Mouse (Mus musculus) lung, embryonic 16.5 days (tissue): Measurements from ENCODE around the gene Agbl1. TPM values are rescaled to one million over a fixed set of nuclear protein-coding genes. Genes with fewer than 3 reads are reported as not detected.

Experiments used
- ATAC-seq: fragments of 200-750 bp; cut with Nextera tagmentation; 2 replicates; pipeline ENCODE4 v1.8.0; 2017; ENCODE audit warnings: low read depth, mild to moderate bottlenecking, moderate library complexity
- H3K27ac ChIP-seq: fragments of 300-500 bp; sonication (generic); 2 replicates; pipeline ENCODE4 v1.5.1; 2014; ENCODE audit warnings: mild to moderate bottlenecking, control low read depth, low read length
- H3K27me3 ChIP-seq: fragments of 300-500 bp; sonication (generic); 2 replicates; pipeline ENCODE4 v1.6.1; 2014; ENCODE audit warnings: low read depth, low read length, mixed read lengths; ENCODE audit not compliant: control insufficient read depth, insufficient read depth
- H3K36me3 ChIP-seq: fragments of 300-500 bp; sonication (generic); 2 replicates; pipeline ENCODE4 v1.6.1; 2014; ENCODE audit warnings: low read length; ENCODE audit not compliant: control insufficient read depth, insufficient read depth
- H3K4me1 ChIP-seq: fragments of 300-500 bp; sonication (generic); replicated peaks from 2 replicates; pipeline ENCODE4 v1.6.1; 2014; ENCODE audit warnings: low read length, mixed read lengths; ENCODE audit not compliant: control insufficient read depth, insufficient read depth
- H3K4me2 ChIP-seq: fragments of 300-500 bp; sonication (generic); 2 replicates; pipeline ENCODE4 v1.6.1; 2014; ENCODE audit warnings: low read depth, low read length, control low read depth
- H3K4me3 ChIP-seq: fragments of 300-500 bp; sonication (generic); 2 replicates; pipeline ENCODE4 v1.5.1; 2014; ENCODE audit warnings: mild to moderate bottlenecking, low read length, control low read depth
- H3K9ac ChIP-seq: fragments of 300-500 bp; sonication (generic); 2 replicates; pipeline ENCODE4 v1.6.1; 2014; ENCODE audit warnings: low read length, control low read depth
- H3K9me3 ChIP-seq: fragments of 300-500 bp; sonication (generic); 2 replicates; pipeline ENCODE4 v1.6.1; 2016; ENCODE audit warnings: low read length; ENCODE audit not compliant: control insufficient read depth
- WGBS: fragments of 180-500 bp; shearing (Covaris S2); extraction: QIAGEN DNeasy Blood & Tissue Kit; methylation state at CpG from one replicate; pipeline ENCODE4 v1.1.7; 2014; 5-methylcytosine and 5-hydroxymethylcytosine counted together
- polyA plus RNA-seq: library from polyadenylated mRNA; unstranded; fragments of >200 nt; fragmentation: Nextera tagmentation; extraction: Ambion mirVana; gene quantifications from 2 replicates; pipeline ENCODE4 v1.2.1, GENCODE M21; 2015

The Agbl1 gene
- polyA plus RNA-seq, 1 experiment from 2014 or later: not detected

GRCm38 (mm10) chr7:77152393-77152792 lies 922.7 kb downstream of the Agbl1 start:
- Histone ChIP-seq H3K4me3 (no peak overlapping the region), H3K27ac (no peak overlapping the region), H3K9me3 (no peaks in the 10 kb centered on the region), H3K27me3 (no peaks in the 10 kb centered on the region), H3K4me1 (no peaks in the 10 kb centered on the region), H3K9ac (no peak overlapping the region), H3K4me2 (no peak overlapping the region), H3K36me3 (no peaks in the 10 kb centered on the region)
- WGBS: 25% methylated on average over 3 of the region's 3 CpGs
- ATAC-seq: no peak

DNA sequence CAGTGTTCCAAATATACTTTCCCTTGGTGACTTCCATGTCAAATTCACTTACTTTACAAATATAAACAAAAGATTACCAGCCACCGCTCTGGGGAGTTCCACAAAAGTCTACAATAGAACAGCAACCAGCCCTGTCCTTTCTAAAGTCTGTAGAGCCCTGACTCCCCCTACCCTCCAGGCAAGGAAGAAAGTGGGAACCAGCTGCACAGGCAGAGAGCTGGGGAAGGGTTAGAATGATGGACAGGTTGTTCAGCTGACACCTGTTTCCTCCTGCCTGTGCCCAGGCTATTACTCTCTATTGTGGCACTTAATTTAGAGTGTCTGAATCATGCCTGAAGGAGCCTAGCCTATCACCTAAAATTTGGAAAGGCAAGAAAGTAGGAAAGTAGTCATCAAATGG lies 923.2 kb downstream of the Agbl1 start:
- 39% methylated on average over 1 of the region's 1 CpGs for WGBS
- H3K27ac ChIP-seq: no peak overlapping the region
- H3K27me3 ChIP-seq: no peaks in the 10 kb centered on the region
- H3K36me3 ChIP-seq: no peaks in the 10 kb centered on the region
- H3K4me2 ChIP-seq: no peak overlapping the region
- no peaks in the 10 kb centered on the region for H3K4me1 ChIP-seq
- H3K4me3 ChIP-seq: no peak overlapping the region
- ATAC-seq: no peak
- H3K9me3 ChIP-seq: no peaks in the 10 kb centered on the region
- no peak overlapping the region for H3K9ac ChIP-seq

DNA sequence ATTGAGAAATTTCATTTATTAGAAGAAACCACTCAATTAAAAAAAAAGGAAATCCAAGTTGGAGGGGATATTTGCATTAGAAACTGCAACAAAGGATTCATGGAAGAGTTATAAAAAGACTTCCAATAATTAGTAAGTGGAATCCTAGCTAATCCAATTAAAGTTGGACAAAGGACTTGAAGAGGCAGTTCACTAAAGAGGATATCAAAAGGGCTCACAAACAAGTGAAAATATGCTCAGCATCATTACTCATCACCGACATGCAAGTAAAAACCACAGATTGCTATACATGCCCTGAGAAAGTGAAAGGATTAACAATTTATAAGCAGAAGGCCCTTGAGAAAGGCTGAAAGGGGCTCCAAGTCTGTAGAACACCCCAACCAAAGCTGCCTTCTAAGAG lies 935.2 kb downstream of the Agbl1 start:
- Histone ChIP-seq H3K9ac (no peak overlapping the region), H3K27me3 (no peaks in the 10 kb centered on the region), H3K9me3 (no peaks in the 10 kb centered on the region), H3K4me3 (no peak overlapping the region), H3K27ac (no peak overlapping the region), H3K4me2 (no peak overlapping the region), H3K4me1 (no peaks in the 10 kb centered on the region), H3K36me3 (no peaks in the 10 kb centered on the region)
- no peak for ATAC-seq
- 96% methylated on average over 1 of the region's 1 CpGs for WGBS
